Mouse (Mus musculus) forebrain, embryonic 13.5 days (tissue): ENCODE measurements at regions not wholly inside any gene's neighbourhood (a gene's known extent, or its start where the extent isn't known, plus 50 kb on each side); places are given as distances from the start of the nearest gene placed in this dataset.

Experiments used
- ATAC-seq: fragments of 200-750 bp; cut with Nextera tagmentation; 2 replicates; pipeline ENCODE4 v1.8.0; 2017
- H3K27ac ChIP-seq: fragments of 300-500 bp; sonication (generic); 2 replicates; pipeline ENCODE4 v1.5.1; 2015; ENCODE audit warnings: inconsistent platforms, mild to moderate bottlenecking, moderate library complexity
- H3K27me3 ChIP-seq: fragments of 300-500 bp; sonication (generic); 2 replicates; pipeline ENCODE4 v1.6.1; 2015; ENCODE audit warnings: mild to moderate bottlenecking, inconsistent platforms
- H3K36me3 ChIP-seq: fragments of 300-500 bp; sonication (generic); 2 replicates; pipeline ENCODE4 v1.6.1; 2015; ENCODE audit warnings: mild to moderate bottlenecking, inconsistent platforms; ENCODE audit not compliant: poor library complexity, severe bottlenecking
- H3K4me1 ChIP-seq: fragments of 300-500 bp; sonication (generic); 2 replicates; pipeline ENCODE4 v1.6.1; 2015; ENCODE audit warnings: inconsistent platforms
- H3K4me2 ChIP-seq: fragments of 300-500 bp; sonication (generic); 2 replicates; pipeline ENCODE4 v1.6.1; 2015; ENCODE audit warnings: inconsistent platforms, mild to moderate bottlenecking, moderate library complexity
- H3K4me3 ChIP-seq: fragments of 300-500 bp; sonication (generic); 2 replicates; pipeline ENCODE4 v1.5.1; 2015; ENCODE audit warnings: mild to moderate bottlenecking, inconsistent platforms
- H3K9ac ChIP-seq: fragments of 300-500 bp; sonication (generic); 2 replicates; pipeline ENCODE4 v1.6.1; 2015; ENCODE audit warnings: mild to moderate bottlenecking, inconsistent platforms
- H3K9me3 ChIP-seq: fragments of 300-500 bp; sonication (generic); replicated peaks from 2 replicates; pipeline ENCODE4 v1.6.1; 2016; ENCODE audit warnings: inconsistent platforms
- WGBS: fragments of 180-500 bp; shearing (Covaris S2); methylation state at CpG from one replicate; pipeline ENCODE4 v1.1.7; 2015; 5-methylcytosine and 5-hydroxymethylcytosine counted together

DNA sequence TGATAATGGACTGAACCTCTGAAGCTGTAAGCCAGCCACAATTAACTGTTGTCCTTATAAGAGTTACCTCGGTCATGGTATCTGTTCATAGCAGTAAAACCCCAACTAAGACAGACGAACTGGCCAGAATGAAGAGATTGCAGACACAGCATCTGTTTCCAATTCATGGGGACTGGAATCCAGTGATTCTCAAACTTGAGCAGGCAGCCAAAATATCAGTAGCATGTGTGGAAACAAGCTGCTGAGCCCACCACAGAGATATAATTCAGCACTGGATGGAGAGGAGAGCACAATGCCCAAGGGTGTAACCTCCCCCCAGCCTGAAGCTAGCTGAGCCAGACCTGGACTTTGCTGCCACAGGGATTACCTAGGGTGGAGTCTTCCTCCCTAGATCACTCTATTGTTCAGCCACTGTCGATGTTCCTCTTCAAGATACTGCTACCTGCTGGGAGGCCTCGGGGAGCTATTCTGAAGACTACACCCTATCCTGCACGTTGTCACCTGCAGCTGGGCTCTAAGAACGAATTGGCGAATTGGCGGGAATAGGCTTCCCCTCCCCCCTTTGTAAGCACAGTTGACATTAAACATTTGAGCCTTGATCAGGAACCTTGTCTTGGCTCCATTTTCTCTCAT is 259.1 kb upstream of the Pou3f3 start:
- H3K27me3 ChIP-seq, result no peaks in the 10 kb centered on the region
- no peak overlapping the region for H3K4me2 ChIP-seq
- no peak overlapping the region for H3K4me3 ChIP-seq
- no peak overlapping the region for H3K27ac ChIP-seq
- H3K4me1 ChIP-seq, result no peaks in the 10 kb centered on the region
- H3K9ac ChIP-seq, result no peak overlapping the region
- WGBS, result 62% methylated on average over 8 of the region's 8 CpGs
- H3K36me3 ChIP-seq, result no peaks in the 10 kb centered on the region
- no peak for ATAC-seq
- no peaks in the 10 kb centered on the region for H3K9me3 ChIP-seq

DNA sequence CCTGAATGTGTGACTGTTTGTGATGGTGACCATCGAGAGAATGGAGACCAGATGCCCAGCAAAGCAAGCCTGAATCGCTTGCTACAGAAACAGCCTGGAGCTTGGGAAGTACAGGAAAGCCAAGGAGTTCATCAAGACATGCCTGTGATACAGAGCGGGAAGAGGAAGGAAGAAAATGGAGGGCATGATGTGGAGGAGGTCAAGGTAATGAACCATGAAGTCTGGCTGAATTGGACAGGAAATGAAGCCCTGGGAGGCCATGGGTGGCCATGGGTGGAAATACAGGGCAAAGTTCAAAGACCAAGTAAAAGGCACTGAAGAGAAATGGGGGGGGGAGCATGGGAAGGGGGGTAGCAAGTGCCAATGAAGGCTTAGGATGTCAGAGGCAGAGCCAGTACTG is 227.2 kb upstream of the Pou3f3 start:
- Histone ChIP-seq H3K27me3 (no peaks in the 10 kb centered on the region), H3K4me3 (no peak overlapping the region), H3K9ac (no peak overlapping the region), H3K4me1 (peaks cover 14% of the 10 kb centered on the region), H3K9me3 (no peaks in the 10 kb centered on the region), H3K27ac (no peak overlapping the region), H3K36me3 (no peaks in the 10 kb centered on the region), H3K4me2 (no peak overlapping the region)
- ATAC-seq, result no peak
- WGBS, result 95% methylated on average over 3 of the region's 3 CpGs

DNA sequence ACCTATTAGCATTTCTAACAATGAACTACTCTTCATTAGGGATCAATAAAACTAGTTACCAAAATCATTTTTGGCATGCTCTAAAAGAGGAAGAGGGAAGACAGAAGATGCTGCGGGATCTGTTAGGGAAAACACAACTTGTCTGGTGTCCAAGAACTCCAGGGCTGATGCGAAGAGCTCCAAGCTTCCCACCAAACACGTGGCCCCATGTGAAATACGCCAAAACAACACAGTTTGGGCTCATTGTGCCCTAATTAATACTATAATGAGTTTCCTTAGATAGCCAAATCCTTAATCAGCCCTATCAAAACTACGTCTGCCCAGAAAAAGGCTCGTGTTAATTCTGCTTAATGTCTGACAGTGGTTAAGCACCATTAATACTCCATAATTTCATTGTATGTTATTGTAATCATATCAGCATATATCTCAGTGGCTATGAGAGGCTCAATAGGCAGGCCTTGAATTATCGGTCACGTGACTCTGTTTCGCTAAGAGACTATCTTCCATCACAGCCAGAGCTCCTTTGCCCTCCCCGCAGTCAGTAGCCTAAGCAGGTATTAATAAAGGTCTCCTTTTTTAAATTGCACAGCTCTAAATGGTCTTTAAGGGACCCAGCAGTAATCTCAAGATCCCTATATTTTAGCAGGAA is 223.6 kb upstream of the Pou3f3 start:
- Histone ChIP-seq H3K27ac (peak overlapping the region; percentile 31; the same call in 1 of the 2 replicates), H3K4me2 (peak overlapping the region; percentile 31), H3K4me1 (peaks cover 22% of the 10 kb centered on the region), H3K9me3 (no peaks in the 10 kb centered on the region), H3K27me3 (no peaks in the 10 kb centered on the region), H3K9ac (no peak overlapping the region), H3K36me3 (no peaks in the 10 kb centered on the region), H3K4me3 (no peak overlapping the region)
- peak; percentile 43 for ATAC-seq
- WGBS, result 44% methylated on average over 10 of the region's 10 CpGs

DNA sequence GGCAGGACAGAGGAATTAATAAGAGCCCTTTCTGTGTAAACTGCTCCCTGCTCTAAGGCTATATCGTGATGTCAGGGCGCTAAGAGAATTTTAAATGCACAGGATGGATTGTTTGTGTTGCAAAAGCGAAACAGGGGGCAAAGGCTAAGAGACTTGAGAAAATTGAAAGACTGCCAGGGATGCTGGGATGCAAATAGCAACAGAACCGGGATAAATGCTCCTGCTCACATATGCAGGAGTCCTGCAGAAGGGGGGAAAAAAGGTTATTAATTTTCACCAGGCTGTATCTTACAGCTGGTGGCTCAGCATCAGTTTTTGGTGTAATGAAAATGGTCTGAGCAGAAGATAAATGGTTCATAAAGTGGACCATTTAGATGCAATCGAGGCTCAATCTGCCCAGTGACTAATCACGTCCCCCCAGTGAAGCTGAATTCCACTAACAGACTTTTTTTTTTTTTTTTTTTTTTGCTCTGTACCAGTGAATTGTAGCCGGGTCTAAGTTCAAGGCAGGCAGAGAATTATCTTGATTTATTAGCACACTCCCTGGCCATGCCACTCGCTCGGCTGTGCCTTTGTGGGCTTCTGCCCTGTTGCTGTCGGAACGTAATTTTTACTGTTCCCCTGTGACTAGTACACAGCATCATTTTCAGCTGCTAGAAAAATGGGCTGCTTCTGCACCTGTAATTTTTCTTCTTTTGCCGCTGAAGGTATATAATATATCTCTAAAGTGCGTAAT is 222.9 kb upstream of the Pou3f3 start:
- 39% methylated on average over 13 of the region's 13 CpGs for WGBS
- Histone ChIP-seq H3K27ac (peak overlapping the region; percentile 31; the same call in 1 of the 2 replicates), H3K9ac (no peak overlapping the region), H3K4me3 (no peak overlapping the region), H3K36me3 (no peaks in the 10 kb centered on the region), H3K4me1 (peaks cover 22% of the 10 kb centered on the region), H3K27me3 (no peaks in the 10 kb centered on the region), H3K9me3 (no peaks in the 10 kb centered on the region), H3K4me2 (peak overlapping the region; percentile 31)
- peak; percentile 43 for ATAC-seq

DNA sequence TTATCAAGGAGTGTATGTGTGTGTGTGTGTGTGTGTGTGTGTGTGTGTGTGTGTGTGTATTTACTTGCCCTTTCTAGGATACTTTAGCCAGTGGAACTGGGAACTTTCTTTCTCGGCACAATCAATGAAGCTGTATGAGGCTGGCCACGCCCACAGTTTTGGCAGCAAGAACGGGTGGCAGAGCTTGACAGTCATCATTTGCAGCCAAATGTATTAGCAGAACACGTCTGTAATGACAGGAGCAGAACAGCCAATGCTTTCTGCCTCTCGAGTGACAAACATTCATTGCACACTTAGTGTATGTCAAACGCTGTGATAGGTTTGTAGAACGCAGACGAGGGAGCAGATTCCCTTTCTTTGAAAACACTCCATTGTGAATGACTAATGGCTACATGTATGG is 221.4 kb upstream of the Pou3f3 start:
- Histone ChIP-seq H3K27ac (no peak overlapping the region), H3K27me3 (no peaks in the 10 kb centered on the region), H3K4me1 (peaks cover 22% of the 10 kb centered on the region), H3K36me3 (no peaks in the 10 kb centered on the region), H3K9me3 (no peaks in the 10 kb centered on the region), H3K4me2 (no peak overlapping the region), H3K4me3 (no peak overlapping the region), H3K9ac (no peak overlapping the region)
- WGBS, result 61% methylated on average over 8 of the region's 8 CpGs
- ATAC-seq, result peak; percentile 48; the same call in 1 of the 2 replicates

DNA sequence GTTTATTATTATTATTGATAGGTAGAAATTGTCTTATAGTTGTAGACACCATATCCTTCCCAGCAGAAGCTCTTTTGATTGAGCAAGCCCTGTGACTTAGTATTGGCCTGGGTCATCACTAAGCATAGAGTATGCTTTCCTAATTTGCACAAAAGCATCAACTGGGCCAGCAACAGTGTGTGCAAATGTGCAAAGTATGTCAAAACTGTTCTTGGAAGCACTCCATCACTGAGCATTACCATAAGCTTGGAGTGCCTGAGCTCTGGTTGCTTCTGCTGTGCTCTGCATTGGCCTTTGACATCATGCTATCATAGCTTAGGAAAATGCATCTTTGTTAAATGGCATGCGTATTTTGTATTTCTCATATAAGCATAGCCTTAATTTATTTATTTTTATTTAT is 220.7 kb upstream of the Pou3f3 start:
- H3K4me3 ChIP-seq, result no peak overlapping the region
- H3K4me1 ChIP-seq, result peaks cover 22% of the 10 kb centered on the region
- H3K9ac ChIP-seq, result no peak overlapping the region
- no peaks in the 10 kb centered on the region for H3K9me3 ChIP-seq
- H3K36me3 ChIP-seq, result no peaks in the 10 kb centered on the region
- ATAC-seq, result no peak
- H3K4me2 ChIP-seq, result no peak overlapping the region
- 85% methylated on average over 1 of the region's 1 CpGs for WGBS
- no peak overlapping the region for H3K27ac ChIP-seq
- no peaks in the 10 kb centered on the region for H3K27me3 ChIP-seq

DNA sequence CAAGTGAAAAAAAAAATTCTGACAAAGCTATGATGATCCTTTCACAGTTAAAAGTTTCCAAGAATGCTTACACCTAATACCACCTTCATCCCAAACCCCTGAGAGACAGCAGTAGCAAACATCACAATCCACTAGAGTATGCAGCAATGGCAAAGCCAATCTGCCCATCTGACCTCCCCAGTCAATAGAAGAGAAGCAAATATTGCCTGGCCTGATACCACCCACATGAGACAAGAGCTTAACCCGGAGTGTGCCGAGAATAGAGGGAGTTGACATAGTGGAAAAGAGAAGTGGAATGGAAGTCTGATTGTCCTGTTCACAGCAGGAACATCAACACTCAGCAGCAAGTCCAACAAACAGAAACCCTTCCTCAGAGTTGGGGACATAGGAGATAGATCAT is 219.9 kb upstream of the Pou3f3 start:
- Histone ChIP-seq H3K27ac (no peak overlapping the region), H3K36me3 (no peaks in the 10 kb centered on the region), H3K9ac (no peak overlapping the region), H3K27me3 (no peaks in the 10 kb centered on the region), H3K4me2 (no peak overlapping the region), H3K4me1 (peaks cover 22% of the 10 kb centered on the region), H3K4me3 (no peak overlapping the region), H3K9me3 (no peaks in the 10 kb centered on the region)
- ATAC-seq, result no peak
- 84% methylated on average over 2 of the region's 2 CpGs for WGBS

DNA sequence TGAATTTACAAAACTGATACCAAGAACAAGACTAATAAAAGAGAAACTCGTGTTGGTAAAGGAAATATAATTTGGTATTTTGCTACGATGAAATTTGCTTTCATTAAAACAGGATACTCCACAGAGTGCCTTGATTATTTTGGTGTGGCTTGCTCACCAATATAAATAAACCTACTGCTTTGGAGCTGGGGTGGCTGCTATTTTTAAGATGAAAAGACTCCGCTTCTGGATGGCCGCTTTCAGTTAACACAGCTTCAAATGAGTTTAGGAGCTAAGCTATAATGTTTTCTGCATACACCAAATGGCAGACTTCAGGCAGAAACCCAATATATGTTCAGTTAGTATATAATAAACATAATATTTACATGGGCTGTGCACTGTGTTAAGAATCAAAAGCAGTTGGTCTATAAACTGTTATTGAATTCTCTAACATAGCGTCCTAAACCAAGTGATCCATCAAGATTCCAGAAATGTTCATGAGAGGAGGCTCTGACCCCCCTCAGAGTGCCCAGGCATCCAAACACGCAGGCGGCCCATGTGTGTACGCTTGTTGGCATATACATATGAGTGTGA is 215.1 kb upstream of the Pou3f3 start:
- H3K4me3 ChIP-seq, result no peak overlapping the region
- no peaks in the 10 kb centered on the region for H3K27me3 ChIP-seq
- no peak for ATAC-seq
- no peaks in the 10 kb centered on the region for H3K4me1 ChIP-seq
- H3K9ac ChIP-seq, result no peak overlapping the region
- no peak overlapping the region for H3K27ac ChIP-seq
- no peak overlapping the region for H3K4me2 ChIP-seq
- H3K9me3 ChIP-seq, result no peaks in the 10 kb centered on the region
- no peaks in the 10 kb centered on the region for H3K36me3 ChIP-seq
- WGBS, result 84% methylated on average over 8 of the region's 8 CpGs

DNA sequence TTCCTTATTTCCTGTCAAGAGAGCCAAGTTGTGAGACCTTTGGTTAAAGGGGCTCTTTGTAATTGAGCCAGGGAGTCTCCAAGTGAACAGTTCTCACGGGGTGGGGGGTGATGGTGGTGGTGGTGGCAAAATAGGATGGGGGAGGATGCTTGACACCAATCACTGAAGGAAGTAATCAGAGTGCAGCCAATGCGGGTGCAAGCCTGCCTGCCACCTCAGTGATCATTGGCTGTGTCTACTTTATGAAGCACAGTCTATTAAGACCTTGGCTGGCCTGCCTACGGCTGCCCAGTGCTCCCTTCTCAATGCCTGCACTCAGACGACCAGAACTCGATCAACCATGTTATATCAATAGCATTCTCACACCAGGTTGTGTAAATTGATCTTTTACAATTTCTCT is 206.0 kb upstream of the Pou3f3 start:
- ATAC-seq, result no peak
- Histone ChIP-seq H3K36me3 (no peaks in the 10 kb centered on the region), H3K9ac (no peak overlapping the region)

DNA sequence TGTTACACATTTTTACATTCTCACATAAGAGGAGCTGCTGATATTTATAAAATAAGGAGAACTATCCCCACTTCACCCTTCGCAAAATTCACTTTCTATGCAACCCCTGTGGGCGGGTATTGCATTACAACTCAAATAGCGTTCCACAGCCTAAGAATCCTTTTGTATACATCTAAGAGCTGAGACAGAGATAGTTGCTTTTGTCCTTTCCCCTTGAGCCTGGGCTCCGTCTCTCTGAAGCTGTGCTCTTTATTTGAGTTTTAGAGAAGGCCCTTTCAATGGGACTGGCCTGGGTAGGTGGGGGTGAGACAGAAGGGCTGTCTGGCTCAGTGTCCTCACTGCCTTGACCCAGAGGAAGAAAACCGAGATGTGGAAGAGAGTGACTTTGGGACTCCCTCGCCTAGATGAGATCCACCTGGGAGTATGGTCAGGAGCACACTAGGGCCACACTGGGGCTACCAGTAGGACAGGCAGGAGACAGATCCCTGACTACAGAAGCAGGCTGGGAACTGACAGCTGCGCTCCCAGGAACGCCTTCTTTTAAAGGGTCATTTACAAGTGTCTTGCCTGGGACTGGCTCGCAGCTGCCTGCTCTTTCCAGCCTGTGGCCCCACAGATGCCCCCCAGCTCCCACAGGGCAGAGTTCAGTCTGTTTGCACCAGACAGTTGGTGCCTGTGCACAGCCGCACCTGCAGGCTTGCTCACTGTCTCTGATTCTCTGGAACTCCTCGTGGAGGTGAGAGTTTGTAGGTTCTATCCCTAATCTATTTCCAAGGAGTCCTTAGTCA is 204.5 kb upstream of the Pou3f3 start:
- Histone ChIP-seq H3K27me3 (peaks cover 10% of the 10 kb centered on the region), H3K27ac (no peak overlapping the region), H3K4me1 (peaks cover 22% of the 10 kb centered on the region), H3K4me2 (peak overlapping the region; percentile 71), H3K36me3 (no peaks in the 10 kb centered on the region), H3K4me3 (peak overlapping the region; percentile 38), H3K9me3 (no peaks in the 10 kb centered on the region), H3K9ac (peak overlapping the region; percentile 67)
- 11% methylated on average over 11 of the region's 11 CpGs for WGBS
- peak; percentile 77 for ATAC-seq

More for the DNA sequence above, 206.0 kb upstream of the Pou3f3 start:
- Histone ChIP-seq H3K4me1 (peaks cover 22% of the 10 kb centered on the region), H3K4me2 (no peak overlapping the region), H3K27me3 (peaks cover 10% of the 10 kb centered on the region), H3K4me3 (no peak overlapping the region), H3K27ac (no peak overlapping the region), H3K9me3 (no peaks in the 10 kb centered on the region)
- 43% methylated on average over 5 of the region's 5 CpGs for WGBS

DNA sequence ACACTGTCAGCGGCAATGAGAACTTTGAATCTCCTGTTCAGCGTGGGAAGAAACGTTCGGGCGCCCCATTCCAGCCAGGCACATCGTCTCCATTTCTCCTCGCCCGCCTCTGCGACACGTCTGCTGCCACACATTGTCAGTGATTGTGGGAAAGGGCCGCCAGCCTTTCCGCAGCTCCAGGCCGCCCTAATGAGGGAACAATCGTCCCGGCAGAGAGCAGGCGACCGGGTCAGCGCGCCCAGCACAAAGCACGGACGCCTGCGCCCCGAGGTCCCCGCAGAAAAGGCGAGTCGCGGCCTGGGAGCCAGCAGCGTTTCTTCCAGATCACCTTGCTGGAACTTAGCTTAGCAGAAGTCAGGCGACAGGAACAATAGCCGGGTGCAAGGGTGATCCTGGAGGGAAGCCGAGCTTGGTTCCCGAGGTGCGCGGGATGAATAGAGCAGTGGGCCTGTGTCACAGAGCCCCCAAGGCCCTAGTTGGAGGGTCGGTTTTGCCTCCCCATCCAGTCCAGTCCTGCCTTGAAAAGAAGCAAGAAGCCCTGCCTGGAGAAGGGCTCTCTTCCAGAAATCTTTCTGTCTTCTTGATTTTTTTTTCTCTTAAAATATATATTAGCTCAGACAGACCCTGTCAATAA is 203.8 kb upstream of the Pou3f3 start:
- Histone ChIP-seq H3K4me1 (peaks cover 22% of the 10 kb centered on the region), H3K9ac (peak overlapping the region; percentile 67), H3K27me3 (peaks cover 10% of the 10 kb centered on the region), H3K9me3 (no peaks in the 10 kb centered on the region), H3K36me3 (no peaks in the 10 kb centered on the region), H3K4me3 (peak overlapping the region; percentile 38), H3K27ac (no peak overlapping the region), H3K4me2 (peak overlapping the region; percentile 71)
- peak; percentile 74 for ATAC-seq
- 2% methylated on average over 35 of the region's 35 CpGs for WGBS
